Mouse (Mus musculus): ENCODE results near the gene Serf2. TPM values are rescaled to one million over a fixed set of nuclear protein-coding genes. Genes with fewer than 3 reads are reported as not detected.
"Not testable (repeated sequence)": the region's sequence is repeated elsewhere in the genome, so short reads cannot be mapped to it uniquely, and the experiment has no call there.

Serf2 gene
- polyA plus RNA-seq, 1 experiment from 2014 or later = 538 TPM

- 1% methylated on average over 7 of the region's 7 CpGs for WGBS
- Histone ChIP-seq H3K9ac (ENCODE audit: low read length) (peak overlapping the region; percentile 94), H3K4me2 (ENCODE audit: low read depth, severe bottlenecking) (peak overlapping the region; percentile 85), H3K4me3 (ENCODE audit: low read depth, low read length) (peak overlapping the region; percentile 100), H3K27me3 (ENCODE audit: control insufficient read depth, insufficient read depth, low read length) (no peaks in the 10 kb centered on the region), H3K27ac (replicated peaks; ENCODE audit: low read depth, low read length) (no peak overlapping the region), H3K36me3 (ENCODE audit: control insufficient read depth, insufficient read depth, low read length) (peaks cover 7% of the 10 kb centered on the region; the same call in 1 of the 2 replicates), H3K4me1 (ENCODE audit: control insufficient read depth, insufficient read depth, low read length) (peaks cover 13% of the 10 kb centered on the region), H3K9me3 (ENCODE audit: control insufficient read depth, low read length) (no peaks in the 10 kb centered on the region)
- no peak for DNase-seq (ENCODE audit: low spot score)
- no peak for ATAC-seq (ENCODE audit: insufficient number of reproducible peaks, low FRiP score, low TSS enrichment, low read depth)
Observed at GRCm38 (mm10) chr2:121450093-121450492, 1.1 kb downstream of the Serf2 start.

- DNase-seq (ENCODE audit: low spot score) = no peak
Observed at GRCm38 (mm10) chr2:121452361-121452760, 3.4 kb downstream of the Serf2 start.

GRCm38 (mm10) chr2:121452990-121453389, 4.0 kb downstream of the Serf2 start, which contains the start of gene Hypk:
Gene Hypk (plus strand): TSS chr2:121453290.
- Histone ChIP-seq H3K4me3 (ENCODE audit: low read depth, low read length) (no peak within 1 kb of the TSS), H3K9ac (ENCODE audit: low read length) (no peak within 1 kb of the TSS), H3K4me2 (ENCODE audit: low read depth, severe bottlenecking) (no peak within 1 kb of the TSS), H3K27me3 (ENCODE audit: control insufficient read depth, insufficient read depth, low read length) (no peaks in the 10 kb centered on the region), H3K4me1 (ENCODE audit: control insufficient read depth, insufficient read depth, low read length) (peaks cover 15% of the 10 kb centered on the region), H3K36me3 (ENCODE audit: control insufficient read depth, insufficient read depth, low read length) (peaks cover 7% of the 10 kb centered on the region; the same call in 1 of the 2 replicates), H3K9me3 (ENCODE audit: control insufficient read depth, low read length) (no peaks in the 10 kb centered on the region), H3K27ac (replicated peaks; ENCODE audit: low read depth, low read length) (no peak within 1 kb of the TSS)
- no peak for DNase-seq (ENCODE audit: low spot score)
- 87% methylated on average over 4 of the region's 4 CpGs for WGBS
- ATAC-seq (ENCODE audit: insufficient number of reproducible peaks, low FRiP score, low TSS enrichment, low read depth) = no peak

More at GRCm38 (mm10) chr2:121452361-121452760, 3.4 kb downstream of the Serf2 start:
- no peak for ATAC-seq (ENCODE audit: insufficient number of reproducible peaks, low FRiP score, low TSS enrichment, low read depth)
- Histone ChIP-seq H3K4me2 (ENCODE audit: low read depth, severe bottlenecking) (no peak overlapping the region), H3K4me3 (ENCODE audit: low read depth, low read length) (no peak overlapping the region), H3K9me3 (ENCODE audit: control insufficient read depth, low read length) (no peaks in the 10 kb centered on the region), H3K4me1 (ENCODE audit: control insufficient read depth, insufficient read depth, low read length) (peaks cover 13% of the 10 kb centered on the region), H3K27me3 (ENCODE audit: control insufficient read depth, insufficient read depth, low read length) (no peaks in the 10 kb centered on the region), H3K36me3 (ENCODE audit: control insufficient read depth, insufficient read depth, low read length) (peaks cover 7% of the 10 kb centered on the region; the same call in 1 of the 2 replicates), H3K27ac (replicated peaks; ENCODE audit: low read depth, low read length) (no peak overlapping the region), H3K9ac (ENCODE audit: low read length) (no peak overlapping the region)
- 87% methylated on average over 4 of the region's 4 CpGs for whole genome bisulfite sequencing

GRCm38 (mm10) chr2:121453917-121454316, 4.9 kb downstream of the Serf2 start:
- ATAC-seq (ENCODE audit: insufficient number of reproducible peaks, low FRiP score, low TSS enrichment, low read depth) (no peak), DNase-seq (ENCODE audit: low spot score) (no peak)
- Histone ChIP-seq H3K9me3 (ENCODE audit: control insufficient read depth, low read length) (no peaks in the 10 kb centered on the region), H3K4me2 (ENCODE audit: low read depth, severe bottlenecking) (no peak overlapping the region), H3K36me3 (ENCODE audit: control insufficient read depth, insufficient read depth, low read length) (peaks cover 7% of the 10 kb centered on the region; the same call in 1 of the 2 replicates), H3K4me3 (ENCODE audit: low read depth, low read length) (no peak overlapping the region), H3K4me1 (ENCODE audit: control insufficient read depth, insufficient read depth, low read length) (peaks cover 13% of the 10 kb centered on the region), H3K9ac (ENCODE audit: low read length) (no peak overlapping the region), H3K27me3 (ENCODE audit: control insufficient read depth, insufficient read depth, low read length) (no peaks in the 10 kb centered on the region), H3K27ac (replicated peaks; ENCODE audit: low read depth, low read length) (no peak overlapping the region)
- whole genome bisulfite sequencing = 85% methylated on average over 6 of the region's 6 CpGs

GRCm38 (mm10) chr2:121455534-121455933, 6.5 kb downstream of the Serf2 start:
- no peaks in the 10 kb centered on the region for H3K9me3 ChIP-seq (ENCODE audit: control insufficient read depth, low read length)
- H3K4me1 ChIP-seq (ENCODE audit: control insufficient read depth, insufficient read depth, low read length) = peaks cover 8% of the 10 kb centered on the region; the same call in 1 of the 2 replicates
- DNase-seq (ENCODE audit: low spot score) (no peak), ATAC-seq (ENCODE audit: insufficient number of reproducible peaks, low FRiP score, low TSS enrichment, low read depth) (no peak)
- no peak overlapping the region for H3K4me3 ChIP-seq (ENCODE audit: low read depth, low read length)
- H3K27ac ChIP-seq (replicated peaks; ENCODE audit: low read depth, low read length) = no peak overlapping the region
- H3K36me3 ChIP-seq (ENCODE audit: control insufficient read depth, insufficient read depth, low read length) = peaks cover 7% of the 10 kb centered on the region; the same call in 1 of the 2 replicates
- H3K27me3 ChIP-seq (ENCODE audit: control insufficient read depth, insufficient read depth, low read length) = no peaks in the 10 kb centered on the region
- 76% methylated on average over 5 of the region's 5 CpGs for WGBS
- H3K9ac ChIP-seq (ENCODE audit: low read length) = no peak overlapping the region
- no peak overlapping the region for H3K4me2 ChIP-seq (ENCODE audit: low read depth, severe bottlenecking)

- Histone ChIP-seq H3K27me3 (ENCODE audit: control insufficient read depth, insufficient read depth, low read length) (no peaks in the 10 kb centered on the region), H3K4me1 (ENCODE audit: control insufficient read depth, insufficient read depth, low read length) (peaks cover 3% of the 10 kb centered on the region; the same call in 1 of the 2 replicates), H3K4me2 (ENCODE audit: low read depth, severe bottlenecking) (peak within 1 kb of the TSS; percentile 65), H3K36me3 (ENCODE audit: control insufficient read depth, insufficient read depth, low read length) (peaks cover 7% of the 10 kb centered on the region; the same call in 1 of the 2 replicates), H3K27ac (replicated peaks; ENCODE audit: low read depth, low read length) (0 out of 2 replicates have a peak within 1 kb of the TSS, but pooled peaks have one; percentile 6), H3K9ac (ENCODE audit: low read length) (peak within 1 kb of the TSS; percentile 77), H3K9me3 (ENCODE audit: control insufficient read depth, low read length) (no peaks in the 10 kb centered on the region), H3K4me3 (ENCODE audit: low read depth, low read length) (peak within 1 kb of the TSS; percentile 73)
- 4% methylated on average over 41 of the region's 41 CpGs for WGBS
- ATAC-seq (ENCODE audit: insufficient number of reproducible peaks, low FRiP score, low TSS enrichment, low read depth) = peak; percentile 84
- peak; percentile 89 for DNase-seq (ENCODE audit: low spot score)
Observed at GRCm38 (mm10) chr2:121456692-121457642, 8.0 kb downstream of the Serf2 start, which contains the start of gene Serinc4. Gene Serinc4 (minus strand): TSS chr2:121456781.

- no peak overlapping the region for H3K4me3 ChIP-seq (ENCODE audit: low read depth, low read length)
- no peak for ATAC-seq (ENCODE audit: insufficient number of reproducible peaks, low FRiP score, low TSS enrichment, low read depth)
- H3K27me3 ChIP-seq (ENCODE audit: control insufficient read depth, insufficient read depth, low read length) = no peaks in the 10 kb centered on the region
- H3K4me2 ChIP-seq (ENCODE audit: low read depth, severe bottlenecking) = no peak overlapping the region
- H3K9ac ChIP-seq (ENCODE audit: low read length) = no peak overlapping the region
- no peaks in the 10 kb centered on the region for H3K9me3 ChIP-seq (ENCODE audit: control insufficient read depth, low read length)
- no peak for DNase-seq (ENCODE audit: low spot score)
- no peaks in the 10 kb centered on the region; the same call in 1 of the 2 replicates for H3K36me3 ChIP-seq (ENCODE audit: control insufficient read depth, insufficient read depth, low read length)
- H3K4me1 ChIP-seq (ENCODE audit: control insufficient read depth, insufficient read depth, low read length) = peaks cover 3% of the 10 kb centered on the region; the same call in 1 of the 2 replicates
- WGBS = 82% methylated on average over 2 of the region's 2 CpGs
- no peak overlapping the region for H3K27ac ChIP-seq (replicated peaks; ENCODE audit: low read depth, low read length)
Observed at GRCm38 (mm10) chr2:121460071-121460470, 11.1 kb downstream of the Serf2 start.

- WGBS = 91% methylated on average over 2 of the region's 6 CpGs
- H3K27me3 ChIP-seq (ENCODE audit: control insufficient read depth, insufficient read depth, low read length); ATAC-seq (ENCODE audit: insufficient number of reproducible peaks, low FRiP score, low TSS enrichment, low read depth); DNase-seq (ENCODE audit: low spot score); H3K36me3 ChIP-seq (ENCODE audit: control insufficient read depth, insufficient read depth, low read length); H3K4me2 ChIP-seq (ENCODE audit: low read depth, severe bottlenecking); H3K4me1 ChIP-seq (ENCODE audit: control insufficient read depth, insufficient read depth, low read length); H3K27ac ChIP-seq (replicated peaks; ENCODE audit: low read depth, low read length); H3K4me3 ChIP-seq (ENCODE audit: low read depth, low read length); H3K9me3 ChIP-seq (ENCODE audit: control insufficient read depth, low read length); H3K9ac ChIP-seq (ENCODE audit: low read length): not testable (repeated sequence)
Observed at GRCm38 (mm10) chr2:121468982-121469381, 20.0 kb downstream of the Serf2 start.
